Mouse (Mus musculus) lung, adult 2 months (tissue): ENCODE data around the gene Cadm1.

ENCODE experiments used
- CTCF ChIP-seq: fragments of 200-500 bp; IDR thresholded peaks from 2 replicates; pipeline ENCODE4 v1.5.1; 2011; ENCODE audit warnings: mild to moderate bottlenecking, low read length, control low read depth; ENCODE audit not compliant: insufficient read depth
- POLR2A ChIP-seq: fragments of 200-500 bp; IDR thresholded peaks from 2 replicates; pipeline ENCODE4 v1.6.1; 2011; ENCODE audit warnings: low read depth, mild to moderate bottlenecking, control low read depth, low read length, borderline replicate concordance; ENCODE audit errors: extremely low read depth

GRCm38 (mm10) chr9:47838170-47838569 is 308.2 kb downstream of the Cadm1 start:
- TF ChIP-seq POLR2A (no peak), CTCF (no peak)
